Mouse (Mus musculus) WW6 (cell line): ENCODE measurements around the gene Frmd4b.

ENCODE experiments used
- DNase-seq: peaks from one replicate; pipeline ENCODE4 v3.0.0-alpha.2; 2013; ENCODE audit warnings: low read depth, low spot score

Frmd4b gene

DNA sequence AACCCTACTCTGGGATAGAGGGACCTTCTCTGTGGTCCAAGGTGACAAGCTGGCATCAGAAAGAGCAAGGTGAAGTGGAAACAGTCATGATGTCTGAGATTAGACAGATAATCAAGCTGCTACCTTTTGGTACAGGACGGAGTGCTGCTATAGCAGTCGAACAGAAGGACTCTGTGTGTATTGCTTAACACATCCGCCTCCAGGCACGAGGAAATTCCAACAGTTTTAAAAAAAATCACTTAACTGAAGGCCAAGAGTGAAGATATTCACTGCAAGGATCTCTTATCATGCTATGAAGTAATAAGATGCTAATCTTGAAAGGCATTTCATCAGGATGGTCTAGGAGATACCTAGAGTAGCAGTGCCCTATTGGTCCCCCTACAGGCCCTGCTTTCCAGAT lies 298.3 kb downstream of the Frmd4b start:
- no peak for DNase-seq

DNA sequence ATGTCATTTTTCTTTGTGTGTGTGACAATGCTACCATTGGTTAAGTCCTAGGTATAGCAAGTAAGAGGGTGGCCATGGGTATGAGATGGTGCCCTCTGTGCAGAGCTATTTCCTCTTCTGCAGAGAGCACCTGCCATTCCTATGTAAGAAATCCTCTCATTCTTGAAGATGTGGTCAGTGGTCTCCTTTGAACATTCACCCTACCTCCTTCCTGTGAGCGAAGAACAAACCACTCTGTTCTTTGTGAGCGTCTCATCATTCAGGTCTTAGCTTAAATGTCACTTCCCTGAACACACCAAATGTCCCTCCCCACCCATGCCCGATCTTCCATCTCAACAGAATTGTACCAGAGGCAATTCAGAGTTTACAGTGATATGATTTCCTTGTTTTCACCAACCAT lies 299.4 kb downstream of the Frmd4b start:
- DNase-seq: no peak

DNA sequence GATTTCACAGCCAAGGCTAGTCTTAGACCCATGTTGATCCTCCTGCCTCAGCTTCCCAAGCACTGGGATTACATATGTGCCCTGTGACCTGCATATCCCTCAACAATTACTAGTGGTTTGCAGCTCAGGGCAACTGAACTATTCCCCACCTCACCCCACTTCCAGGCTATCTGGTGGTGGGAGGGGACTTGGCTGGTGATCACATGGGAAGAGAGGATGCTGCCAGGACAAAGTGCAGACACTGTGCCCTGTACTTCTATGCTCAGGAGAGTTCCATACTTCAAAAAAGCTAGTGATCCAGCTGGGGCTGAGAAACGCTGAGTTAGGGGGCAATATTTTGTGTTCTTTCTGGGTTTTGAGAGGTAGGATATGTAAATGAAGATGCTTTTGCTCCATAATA lies 300.6 kb downstream of the Frmd4b start:
- no peak for DNase-seq

DNA sequence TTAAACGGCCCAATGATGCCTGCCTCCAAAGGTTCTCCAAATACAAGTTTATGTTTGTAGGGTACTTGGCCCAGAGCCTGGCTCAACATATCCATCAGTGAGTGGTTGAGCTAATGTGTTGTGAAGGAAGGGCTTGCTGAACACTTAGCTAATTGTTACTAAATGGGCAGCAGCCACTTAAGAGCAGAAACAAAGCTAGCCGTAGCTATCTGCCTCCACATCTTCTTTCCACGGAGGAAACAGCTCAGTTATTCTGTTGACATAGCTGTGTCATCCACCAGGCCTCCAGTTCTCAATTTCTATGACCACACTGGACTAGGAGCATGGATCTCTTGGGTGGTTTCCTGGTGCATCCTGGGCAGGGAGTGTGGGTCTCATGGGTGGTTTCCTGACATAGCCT lies 302.0 kb downstream of the Frmd4b start:
- no peak for DNase-seq

DNA sequence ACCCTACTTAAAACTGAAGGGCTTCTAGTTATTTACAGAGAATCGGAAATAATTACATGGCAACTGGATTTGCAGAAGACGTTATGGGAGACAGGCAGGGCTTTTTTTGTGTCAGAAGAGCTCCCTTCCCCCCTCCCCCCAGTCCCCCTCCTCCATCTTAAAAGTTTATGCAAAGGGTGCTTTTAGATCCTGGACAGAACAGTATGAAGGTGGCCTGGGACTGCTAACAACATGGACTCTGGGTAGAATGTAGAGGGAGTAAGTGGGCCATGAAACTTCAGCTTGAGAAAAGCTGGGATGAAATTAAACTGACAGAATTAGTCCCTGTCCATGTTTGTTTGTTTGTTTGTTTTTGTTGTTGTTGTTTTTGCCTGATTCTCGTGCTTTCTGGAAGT lies 304.8 kb downstream of the Frmd4b start:
- no peak for DNase-seq

DNA sequence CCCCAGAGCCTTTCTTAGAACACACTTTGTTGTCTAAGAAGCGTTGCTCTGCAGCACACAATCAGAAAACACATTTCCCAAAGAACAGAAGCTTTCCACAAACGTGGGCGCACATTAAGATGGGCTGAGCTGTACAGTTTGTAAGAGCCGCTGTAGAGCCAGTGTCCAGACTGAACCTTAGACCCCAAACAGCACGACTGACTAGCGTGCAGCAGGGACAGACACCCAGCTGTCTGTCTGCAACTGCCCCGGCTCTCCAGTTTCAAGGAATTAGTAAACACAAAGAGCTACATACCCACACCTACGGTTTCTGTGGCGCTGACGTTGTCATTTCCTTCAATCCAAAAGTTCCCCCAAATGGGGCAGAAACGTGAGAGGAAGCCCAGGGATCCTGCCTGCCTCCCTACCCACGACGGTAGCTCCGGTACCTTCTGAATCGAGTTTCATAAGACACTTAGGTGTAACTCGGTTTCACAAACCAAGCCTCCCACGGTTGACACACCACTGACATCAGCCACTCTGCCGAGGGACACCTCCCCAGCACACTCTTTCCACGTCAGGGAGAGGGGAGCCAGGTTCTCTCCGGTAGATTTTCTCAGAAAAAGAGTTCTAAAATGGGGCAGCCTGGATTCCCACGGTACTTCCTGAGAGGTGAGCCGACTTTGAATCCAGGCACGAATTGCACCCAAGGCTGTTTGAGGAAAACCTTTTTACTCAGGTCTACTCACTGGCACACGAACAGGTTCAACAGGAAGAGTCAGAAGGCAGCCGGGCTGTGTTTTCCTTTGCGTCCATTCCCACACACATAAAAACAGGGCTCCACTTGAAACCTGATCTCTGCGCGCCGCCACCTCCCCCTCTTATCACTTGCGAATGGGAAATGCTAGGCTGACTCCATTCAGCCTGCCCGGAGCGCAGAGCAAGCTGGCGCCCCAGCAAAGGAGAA lies 305.5 kb downstream of the Frmd4b start:
- no peak for DNase-seq

DNA sequence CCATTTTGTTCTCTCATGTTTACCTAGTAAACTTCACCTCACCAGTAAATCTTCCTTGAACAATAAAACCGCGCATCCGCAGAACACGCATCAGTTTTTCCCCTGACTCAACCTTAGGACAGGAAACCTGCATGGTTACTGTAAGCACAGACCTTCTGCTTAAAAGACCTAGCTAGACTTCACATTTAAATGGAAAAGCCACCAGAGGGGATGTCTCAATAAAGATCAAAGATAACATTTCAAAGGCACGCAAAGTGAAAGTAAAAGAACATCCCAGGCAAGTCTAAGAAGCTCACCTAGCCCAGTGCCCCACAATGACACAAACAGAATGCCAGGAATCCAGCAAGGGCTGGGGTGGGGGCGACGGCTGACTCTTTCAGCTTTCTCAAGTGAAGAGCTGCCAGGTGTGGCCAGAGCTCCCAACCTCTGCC lies 306.4 kb downstream of the Frmd4b start:
- DNase-seq: peak; percentile 31

DNA sequence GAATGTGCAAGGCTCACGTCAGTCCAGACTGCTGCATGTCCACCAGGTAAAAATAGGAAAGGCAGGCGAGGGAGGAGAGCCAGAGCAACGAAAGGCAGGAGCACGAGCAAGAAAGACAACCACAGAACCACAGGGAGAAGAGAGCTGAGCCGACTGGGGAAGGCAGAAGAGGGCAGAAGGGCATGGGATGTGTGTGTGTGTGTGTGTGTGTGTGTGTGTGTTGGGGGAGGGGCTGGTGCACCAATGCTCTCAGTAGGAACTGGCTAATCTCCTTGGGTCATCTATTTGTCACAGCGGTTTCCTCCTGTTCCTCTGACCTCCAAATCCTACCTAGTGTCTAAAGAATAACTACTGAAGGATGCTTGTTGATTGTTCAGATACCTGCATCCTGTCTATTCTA lies 308.2 kb downstream of the Frmd4b start:
- DNase-seq: no peak

DNA sequence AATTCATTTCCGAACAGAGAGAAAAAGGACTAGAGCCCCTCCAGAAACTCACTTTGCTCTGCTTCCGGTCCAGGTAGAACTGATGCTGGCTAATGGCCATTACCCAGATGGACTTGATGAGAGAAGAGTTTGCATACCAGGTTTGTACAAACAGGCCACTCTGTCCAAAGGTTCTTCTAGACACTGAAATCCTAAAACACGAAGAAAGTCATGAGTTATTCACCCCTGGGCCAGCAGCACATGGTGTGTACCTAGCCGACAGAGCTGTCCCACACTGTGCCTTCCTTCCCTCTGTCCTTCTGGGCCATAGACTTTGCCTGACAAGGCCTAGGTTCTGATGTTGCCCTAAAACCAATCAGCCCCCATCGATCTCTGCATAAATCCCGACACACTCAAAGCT lies 308.8 kb downstream of the Frmd4b start:
- no peak for DNase-seq

DNA sequence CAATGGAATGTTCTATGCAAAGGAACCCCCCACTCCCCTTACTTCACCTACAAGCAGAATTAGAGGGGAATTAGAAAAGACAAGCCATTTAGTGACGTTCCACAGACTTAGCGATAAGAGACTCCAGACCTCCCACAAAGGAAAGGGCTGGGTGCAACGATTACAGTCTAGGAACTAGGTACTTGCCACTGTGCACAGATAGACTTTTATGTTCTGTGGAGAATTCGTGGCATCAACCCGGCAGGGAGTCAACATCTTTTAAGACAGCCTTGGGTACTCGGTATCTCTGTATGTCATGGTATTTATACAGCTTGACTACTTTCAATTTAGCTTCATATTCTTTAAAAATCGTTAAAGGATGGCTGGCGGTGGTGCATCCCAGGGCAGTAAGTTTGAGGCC lies 310.1 kb downstream of the Frmd4b start:
- DNase-seq: no peak

DNA sequence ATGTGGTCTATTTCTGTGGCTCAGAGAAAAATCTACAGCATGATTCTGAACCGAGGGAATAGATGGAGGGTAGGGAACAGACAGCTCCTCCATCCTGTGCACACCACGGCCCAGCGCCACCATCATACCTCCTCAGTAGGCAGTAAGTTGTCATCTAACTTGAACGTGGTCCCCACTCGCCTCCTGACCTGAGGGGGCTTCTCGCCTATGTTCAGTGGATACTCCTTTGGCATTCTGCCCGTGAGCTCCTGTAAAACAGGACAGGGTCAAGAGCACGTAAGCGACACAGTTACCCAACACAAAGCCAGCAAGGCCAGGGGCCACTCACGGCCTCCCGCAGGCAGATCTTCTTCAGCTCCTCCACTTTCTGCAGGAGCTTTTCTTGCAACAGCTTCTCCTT lies 311.0 kb downstream of the Frmd4b start:
- DNase-seq: no peak

DNA sequence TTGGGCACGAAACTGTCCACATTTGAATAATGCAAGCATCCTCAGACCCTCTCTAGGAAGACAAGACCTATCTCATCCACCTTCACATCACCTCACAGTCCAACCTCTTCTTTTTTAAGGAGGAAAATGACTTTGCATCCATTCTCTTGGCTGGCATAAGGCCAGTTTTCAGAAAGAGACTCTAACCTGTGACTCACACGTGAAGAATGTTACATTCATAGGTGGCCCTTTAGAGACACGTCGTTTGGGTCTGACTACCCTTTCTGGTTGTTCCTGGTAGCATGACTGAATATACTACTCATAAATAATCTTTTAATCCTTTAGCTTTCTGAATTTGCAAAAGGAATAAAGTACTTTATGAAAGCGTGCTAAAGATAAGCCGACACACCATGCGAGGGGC lies 311.9 kb downstream of the Frmd4b start:
- no peak for DNase-seq

DNA sequence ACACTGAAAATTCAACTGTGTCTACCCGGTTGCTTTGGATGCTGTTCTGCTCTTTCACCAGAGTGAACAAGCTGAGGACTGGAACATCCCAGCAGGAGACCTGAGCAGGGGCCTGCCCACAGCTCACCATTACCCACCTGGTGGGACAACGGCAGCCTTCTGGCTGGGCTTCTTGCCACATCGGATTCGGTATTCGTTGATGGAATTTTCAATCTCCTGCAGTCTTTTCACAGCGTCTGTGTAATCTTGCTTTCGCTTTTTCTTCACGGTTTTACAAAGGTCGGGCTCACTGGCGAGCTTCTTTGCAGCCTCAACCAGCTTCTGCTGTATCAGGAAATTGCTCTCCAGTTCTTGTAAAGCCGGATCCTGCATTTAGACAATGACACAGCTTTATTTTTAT lies 312.3 kb downstream of the Frmd4b start:
- no peak for DNase-seq

DNA sequence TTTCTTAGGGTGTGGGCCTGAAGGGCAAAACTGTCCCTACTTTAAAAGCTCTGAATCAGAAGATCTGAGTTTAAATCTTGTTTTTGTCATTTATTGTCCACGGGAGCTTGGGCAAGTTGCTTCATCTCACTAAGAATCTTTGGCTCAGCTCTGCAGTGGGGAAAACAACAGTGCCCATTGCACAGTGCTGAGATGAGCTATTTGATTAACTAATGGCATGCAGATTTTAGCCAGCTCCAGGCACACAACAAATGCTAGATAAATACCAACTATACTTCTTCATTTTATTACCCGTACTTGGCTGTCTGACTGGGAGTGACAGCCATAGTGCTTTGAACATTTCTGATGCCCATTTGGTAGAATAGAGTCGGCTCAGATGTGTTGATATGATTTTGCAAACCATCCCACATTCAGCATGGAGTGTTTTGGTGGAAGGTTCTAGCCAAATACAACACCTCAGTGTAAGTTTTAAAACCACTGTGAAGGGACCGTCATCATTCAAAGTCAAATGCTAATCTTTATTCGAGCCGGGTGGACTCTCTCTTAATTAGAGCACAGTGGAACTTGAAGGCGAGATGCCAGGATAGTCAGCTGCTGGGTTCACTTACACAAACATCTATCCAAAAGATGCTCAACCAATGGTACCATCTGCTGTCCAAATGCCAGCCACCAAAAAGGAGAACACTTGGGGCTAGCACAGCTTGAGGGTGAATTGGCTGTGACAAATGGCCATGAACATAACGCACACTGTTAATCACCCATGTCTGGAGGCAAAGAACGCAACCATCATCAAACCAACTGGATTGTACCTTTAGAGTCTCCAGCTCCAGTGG lies 313.8 kb downstream of the Frmd4b start:
- no peak for DNase-seq

DNA sequence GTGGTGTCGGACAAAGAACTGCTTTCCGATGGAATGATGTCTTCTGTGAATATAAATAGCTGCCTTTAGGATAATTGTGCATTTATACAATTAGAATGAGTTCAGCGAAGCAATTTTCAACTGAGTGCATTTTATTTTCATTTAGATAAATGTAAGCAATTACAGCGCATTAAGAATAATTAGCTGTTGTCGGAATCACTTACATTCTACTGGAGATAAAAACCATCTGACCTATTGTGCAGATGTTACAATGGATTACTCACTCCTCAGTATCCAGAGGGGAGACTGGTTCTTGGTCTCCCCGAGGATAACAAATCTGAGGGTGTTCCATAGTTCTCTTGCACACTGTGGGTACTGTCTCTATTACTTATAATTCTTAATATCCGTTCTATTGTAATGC lies 315.0 kb downstream of the Frmd4b start:
- no peak for DNase-seq

DNA sequence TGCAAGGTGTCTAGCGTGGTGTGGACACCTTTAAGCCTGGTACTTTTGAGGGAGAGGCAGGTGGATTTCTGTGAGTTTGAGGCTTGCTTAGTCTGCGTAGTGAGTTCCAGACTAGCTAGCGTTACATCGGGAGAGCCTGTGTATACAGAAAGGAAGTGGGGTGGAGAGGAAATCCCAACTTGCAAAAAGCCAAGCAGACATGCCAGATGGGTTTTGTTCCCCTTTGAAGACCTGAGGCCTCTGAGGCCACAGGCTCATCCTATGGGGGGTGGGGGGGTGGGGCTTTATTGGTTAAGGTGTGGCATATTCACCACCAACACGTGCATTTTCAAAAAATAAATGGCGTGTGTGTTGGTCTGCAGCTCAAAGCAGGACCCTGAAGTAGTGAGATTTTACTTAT lies 316.7 kb downstream of the Frmd4b start:
- DNase-seq: no peak

DNA sequence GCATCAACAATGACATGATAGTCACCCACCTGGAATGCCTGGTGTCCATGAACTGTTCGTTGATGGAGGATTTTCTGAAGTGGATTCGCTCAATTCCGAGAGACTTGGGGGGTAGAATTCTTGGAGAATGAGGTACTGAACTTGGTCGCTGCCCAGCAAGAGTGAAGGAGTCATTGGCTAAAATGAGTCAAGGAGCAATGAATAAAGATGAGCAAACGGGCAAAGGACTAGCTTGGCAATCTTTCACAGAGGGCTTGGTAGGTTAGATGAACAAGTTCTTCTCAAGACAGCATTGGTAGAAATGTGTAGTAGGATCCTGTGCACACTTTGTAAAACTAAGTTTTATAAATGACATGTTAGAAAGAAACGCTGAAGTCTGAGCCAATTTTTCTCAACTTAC lies 317.2 kb downstream of the Frmd4b start:
- DNase-seq: no peak

DNA sequence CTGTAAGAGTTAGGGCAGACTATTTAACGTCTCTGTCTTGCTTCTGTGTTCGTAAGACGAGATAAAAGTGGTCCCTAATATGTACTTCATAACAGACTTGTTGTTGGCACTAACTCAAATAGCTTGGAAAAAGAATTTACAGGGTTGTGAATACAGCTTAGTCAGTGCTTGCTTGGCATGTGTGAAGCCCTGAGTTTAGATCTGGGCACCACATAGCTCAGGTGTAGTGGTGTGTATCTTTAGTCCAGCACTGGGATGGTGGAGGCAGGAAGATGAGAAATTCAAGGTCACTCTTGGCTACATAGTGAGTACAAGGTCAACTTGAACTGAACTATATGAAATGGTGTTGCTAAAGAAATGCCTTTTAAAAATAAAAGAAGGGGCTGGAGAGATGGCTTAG lies 320.2 kb downstream of the Frmd4b start:
- DNase-seq: no peak

DNA sequence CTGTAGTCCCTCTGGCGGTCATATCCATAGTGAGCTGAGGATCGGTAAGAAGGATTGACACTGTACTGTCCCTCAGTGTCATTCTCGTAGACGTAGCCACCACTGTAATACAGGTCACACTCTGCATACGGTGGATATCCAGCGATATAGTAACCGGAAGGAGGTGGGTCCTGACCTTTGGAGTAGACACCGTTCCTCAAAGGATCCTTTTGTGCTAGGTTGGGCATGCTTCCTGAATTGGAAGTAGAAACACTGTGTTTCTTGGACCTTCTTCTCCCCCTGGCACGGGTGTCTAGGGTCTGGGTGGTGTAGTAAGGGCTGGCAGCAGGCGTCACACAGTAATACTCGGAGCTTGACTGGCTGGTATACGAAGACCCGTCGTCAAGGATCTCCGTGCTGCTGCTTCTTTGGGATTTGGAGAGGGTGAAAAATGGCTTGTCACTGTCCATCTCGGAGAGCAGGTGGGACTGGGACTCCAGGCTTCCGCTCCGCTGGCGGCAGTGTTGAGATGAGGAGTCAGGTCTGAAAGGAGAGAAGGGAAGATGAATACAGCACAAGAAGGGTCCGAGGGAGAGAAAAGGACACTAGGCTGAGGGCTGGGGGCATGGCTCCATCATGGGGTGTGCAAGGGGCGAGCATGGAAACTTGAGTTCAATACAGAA lies 321.3 kb downstream of the Frmd4b start:
- DNase-seq: no peak

DNA sequence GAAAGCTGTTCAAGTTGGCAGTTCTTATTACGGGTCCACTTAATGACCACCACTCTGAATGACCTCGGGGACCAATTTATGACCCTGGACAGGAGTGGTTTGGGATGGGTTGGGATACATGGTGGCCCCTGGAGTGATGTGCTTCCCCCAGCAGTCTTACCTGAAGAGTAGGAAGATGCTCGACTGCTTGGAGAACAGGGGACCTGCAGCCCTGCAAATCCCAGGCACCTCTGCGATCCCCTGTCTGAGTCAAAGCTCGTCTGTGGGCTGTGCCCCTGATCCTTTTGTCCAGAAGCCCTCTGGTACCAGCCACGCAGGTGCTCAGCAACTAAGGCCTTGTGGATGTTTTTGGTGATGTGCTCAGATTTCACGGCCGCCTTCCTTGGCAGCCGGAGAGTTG lies 321.9 kb downstream of the Frmd4b start:
- no peak for DNase-seq

DNA sequence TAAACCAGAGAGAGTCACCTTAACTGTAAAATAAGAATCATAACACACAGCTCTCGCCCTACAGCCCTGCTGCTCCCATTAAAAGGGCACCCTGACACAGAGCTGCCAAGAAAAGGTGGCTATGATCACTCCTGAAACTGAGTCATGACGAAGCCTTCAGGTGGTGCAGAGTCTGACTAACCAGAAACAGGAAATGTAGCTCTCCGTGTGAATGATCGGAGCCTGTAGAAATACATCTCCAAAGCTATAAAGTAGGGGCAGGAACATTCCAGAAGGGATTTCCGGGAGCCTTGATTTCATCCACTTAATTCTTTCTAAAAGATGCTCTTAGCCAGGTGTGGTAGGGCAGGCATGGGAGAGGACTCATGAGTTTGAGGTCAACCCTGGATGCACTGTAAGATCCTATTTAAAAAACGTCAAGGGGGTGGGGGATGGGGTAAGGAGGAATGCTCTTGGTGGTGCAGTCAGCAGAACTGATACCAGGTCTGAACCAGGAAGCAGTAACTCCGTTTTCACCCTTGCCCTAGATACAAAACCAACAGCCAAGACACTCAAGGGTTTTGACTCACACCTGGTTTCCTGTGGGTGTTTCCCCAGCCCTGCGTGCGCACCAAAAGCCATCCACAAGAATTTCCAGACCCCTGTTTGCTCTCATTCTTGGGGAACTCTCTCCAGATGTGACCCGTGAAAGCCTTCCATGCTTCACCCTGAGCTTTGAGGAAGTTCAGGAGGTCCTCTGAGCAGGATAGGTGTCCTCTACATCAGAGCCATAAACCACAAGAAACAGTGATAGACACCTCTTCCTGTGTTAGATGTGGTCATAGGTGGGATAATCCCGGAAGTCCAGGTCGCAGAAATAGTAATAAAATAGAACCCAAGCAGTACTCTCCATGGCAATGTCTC lies 323.4 kb downstream of the Frmd4b start:
- DNase-seq: no peak
